Mouse (Mus musculus) G1E (cell line): ENCODE measurements at regions not wholly inside any gene's neighbourhood (a gene's known extent, or its start where the extent isn't known, plus 50 kb on each side); places are given as distances from the start of the nearest gene placed in this dataset.

Experiments
- ATAC-seq: 2 replicates; pipeline ENCODE4 v1.8.0; 2016; ENCODE audit warnings: mild to moderate bottlenecking; ENCODE audit not compliant: insufficient number of reproducible peaks, poor library complexity, low FRiP score, severe bottlenecking; ENCODE audit errors: extremely low read depth
- DNase-seq: peaks from one replicate; pipeline ENCODE4 v3.0.0; 2012; ENCODE audit warnings: low spot score
- H3K27me3 ChIP-seq: 2 replicates; pipeline ENCODE4 v1.6.1; 2012; ENCODE audit warnings: mild to moderate bottlenecking, low read length, inconsistent platforms; ENCODE audit not compliant: insufficient read depth
- H3K36me3 ChIP-seq: replicated peaks from 2 replicates; pipeline ENCODE3; 2012; ENCODE audit warnings: mild to moderate bottlenecking, inconsistent platforms
- H3K4me1 ChIP-seq: 2 replicates; pipeline ENCODE4 v1.6.1; 2012; ENCODE audit warnings: low read depth, low read length, inconsistent platforms, mixed read lengths; ENCODE audit not compliant: insufficient read depth
- H3K4me3 ChIP-seq: 2 replicates; pipeline ENCODE4 v1.5.1; 2012; ENCODE audit warnings: low read depth, mild to moderate bottlenecking, inconsistent platforms, low read length, moderate library complexity, mixed read lengths
- H3K9me3 ChIP-seq: replicated peaks from 2 replicates; pipeline ENCODE4 v1.6.1; 2012; ENCODE audit warnings: inconsistent platforms
- CTCF ChIP-seq: IDR thresholded peaks from 2 replicates; pipeline ENCODE4 v1.5.1; 2012; ENCODE audit warnings: low read depth, low read length, inconsistent platforms, mixed read lengths
- GATA1 ChIP-seq: IDR thresholded peaks from 2 replicates; pipeline ENCODE4 v1.6.1; 2012; ENCODE audit warnings: borderline replicate concordance, low read length, inconsistent platforms, mixed read lengths
- GATA2 ChIP-seq: IDR thresholded peaks from 2 replicates; pipeline ENCODE4 v1.6.1; 2012; ENCODE audit warnings: low read depth, low read length, inconsistent platforms, borderline replicate concordance
- POLR2AphosphoS5 ChIP-seq: IDR thresholded peaks from 2 replicates; pipeline ENCODE4 v1.6.1; 2012; ENCODE audit warnings: low read depth, low read length, inconsistent platforms; ENCODE audit not compliant: insufficient replicate concordance
- TAL1 ChIP-seq: conservative IDR thresholded peaks from 2 replicates; pipeline ENCODE4 v1.6.1; 2012; ENCODE audit warnings: low read depth, low read length, inconsistent platforms, mixed read lengths

DNA sequence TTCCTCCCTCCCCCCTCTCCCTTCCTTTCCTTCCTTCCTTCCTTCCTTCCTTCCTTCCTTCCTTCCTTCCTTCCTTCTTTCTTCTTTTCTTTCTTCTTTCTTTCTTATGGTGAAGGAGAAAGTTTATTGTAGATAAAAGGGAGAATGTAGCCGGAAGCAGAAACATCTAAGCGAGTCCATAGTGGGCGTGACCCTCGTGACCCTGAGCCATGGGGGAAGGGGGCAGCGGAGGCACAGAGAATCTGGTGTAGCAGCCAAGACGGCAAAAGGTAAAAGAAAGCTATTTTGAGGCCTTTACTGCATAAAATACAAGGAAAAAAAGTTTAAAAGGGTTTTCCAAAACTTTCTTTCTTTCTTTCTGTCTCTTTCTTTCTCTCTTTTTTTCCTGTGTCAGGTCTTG, 93.5 kb upstream of the Fbxo11 start:
- ATAC-seq (no peak), DNase-seq (no peak)
- Histone ChIP-seq H3K4me3 (no peak overlapping the region), H3K36me3 (no peaks in the 10 kb centered on the region), H3K27me3 (no peaks in the 10 kb centered on the region), H3K9me3 (no peaks in the 10 kb centered on the region), H3K4me1 (no peaks in the 10 kb centered on the region)
- TF ChIP-seq CTCF (no peak), POLR2AphosphoS5 (no peak), TAL1 (no peak), GATA1 (no peak), GATA2 (no peak)

DNA sequence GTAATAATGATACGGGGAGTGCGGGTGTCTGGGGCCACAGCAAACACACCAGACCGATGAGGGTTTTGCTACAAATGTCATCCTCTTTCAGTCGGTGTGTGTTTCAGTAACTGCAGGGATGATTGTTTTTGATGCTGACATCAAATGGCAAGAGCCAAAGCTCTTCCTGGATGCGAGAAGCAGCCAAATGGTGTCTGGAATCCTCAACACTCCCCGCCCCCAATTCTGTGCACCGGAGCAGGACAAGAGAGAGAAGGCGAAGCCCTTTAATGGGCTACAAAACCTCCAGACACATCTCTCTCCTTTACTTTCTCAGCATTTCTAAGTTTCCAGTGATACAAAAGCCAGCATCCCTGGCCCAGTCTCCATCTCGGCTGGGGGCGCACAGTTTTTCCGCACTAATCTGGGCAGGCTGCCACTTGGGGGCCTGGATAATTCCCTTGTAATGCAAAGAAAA, 94.1 kb upstream of the Fbxo11 start:
- H3K4me1 ChIP-seq, result no peaks in the 10 kb centered on the region
- H3K9me3 ChIP-seq, result no peaks in the 10 kb centered on the region
- TF ChIP-seq POLR2AphosphoS5, result no peak
- no peak for TF ChIP-seq CTCF
- TF ChIP-seq GATA1, result no peak
- TF ChIP-seq TAL1, result no peak
- no peak for TF ChIP-seq GATA2
- H3K27me3 ChIP-seq, result no peaks in the 10 kb centered on the region
- H3K36me3 ChIP-seq, result no peaks in the 10 kb centered on the region
- no peak for ATAC-seq
- DNase-seq, result no peak
- H3K4me3 ChIP-seq, result no peak overlapping the region

DNA sequence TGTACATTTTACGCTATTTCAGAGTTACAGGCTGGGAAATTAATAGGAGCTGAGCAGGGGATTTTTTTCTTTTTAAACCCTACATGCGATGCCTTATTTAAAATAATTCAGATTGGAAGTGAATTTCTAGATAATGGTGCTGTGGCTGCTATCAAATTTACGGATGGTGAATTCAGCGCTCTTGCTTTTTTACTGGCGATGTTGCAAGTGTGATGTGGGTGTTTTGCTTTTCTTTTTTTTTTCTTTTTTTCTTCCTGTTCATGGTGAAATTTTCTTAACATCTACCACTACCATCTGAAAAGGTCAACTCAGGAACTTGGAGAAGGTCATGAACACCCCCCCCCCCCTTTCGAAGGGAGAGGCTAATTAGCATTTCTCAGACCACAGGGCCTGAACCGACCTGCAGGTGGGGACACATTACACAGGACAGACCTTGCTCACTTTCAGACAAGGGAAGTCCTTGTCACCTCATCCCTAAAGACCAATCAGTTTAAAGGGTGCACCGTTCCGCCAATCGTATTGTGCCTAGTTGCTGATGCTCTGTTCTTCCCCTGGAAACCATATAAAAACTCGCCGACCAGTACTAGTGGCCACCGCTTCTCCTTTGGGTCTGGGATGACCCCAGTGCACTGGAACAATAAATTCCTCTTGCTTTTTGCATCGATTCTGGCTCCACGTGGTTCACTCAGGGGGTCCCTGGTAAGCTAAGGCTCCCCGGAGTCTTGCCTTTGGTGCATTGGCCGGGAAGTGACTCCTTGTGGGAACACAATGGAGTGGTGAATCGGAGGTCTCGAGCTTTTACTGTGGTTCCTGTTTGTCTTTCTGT, 95.0 kb upstream of the Fbxo11 start:
- ATAC-seq (no peak), DNase-seq (no peak)
- TF ChIP-seq GATA1, result no peak
- TF ChIP-seq GATA2, result no peak
- no peak for TF ChIP-seq TAL1
- no peak for TF ChIP-seq POLR2AphosphoS5
- TF ChIP-seq CTCF, result no peak
- Histone ChIP-seq H3K4me1 (no peaks in the 10 kb centered on the region), H3K9me3 (no peaks in the 10 kb centered on the region), H3K4me3 (no peak overlapping the region), H3K27me3 (no peaks in the 10 kb centered on the region), H3K36me3 (no peaks in the 10 kb centered on the region)

DNA sequence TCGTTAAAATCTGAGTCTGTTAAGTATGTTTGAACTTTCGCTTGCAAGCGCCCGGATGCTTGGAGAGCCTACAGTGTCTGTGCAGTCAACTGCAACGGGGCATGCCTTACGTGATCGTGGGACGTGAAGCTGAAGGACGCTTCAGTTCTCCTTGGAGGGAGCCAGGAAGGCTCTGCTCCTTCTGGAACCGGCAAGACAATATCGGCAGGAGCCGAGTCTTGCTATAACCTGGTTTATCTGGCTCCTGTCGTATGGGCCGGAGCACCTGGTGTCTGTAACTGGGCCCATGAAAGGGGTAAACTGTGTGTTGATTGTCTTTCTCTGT, 95.5 kb upstream of the Fbxo11 start:
- no peaks in the 10 kb centered on the region for H3K9me3 ChIP-seq
- no peak for ATAC-seq
- H3K36me3 ChIP-seq, result no peaks in the 10 kb centered on the region
- TF ChIP-seq GATA2, result no peak
- no peak for TF ChIP-seq POLR2AphosphoS5
- no peak for TF ChIP-seq TAL1
- no peak for TF ChIP-seq GATA1
- no peak for TF ChIP-seq CTCF
- H3K27me3 ChIP-seq, result no peaks in the 10 kb centered on the region
- no peak overlapping the region for H3K4me3 ChIP-seq
- no peaks in the 10 kb centered on the region for H3K4me1 ChIP-seq
- no peak for DNase-seq

DNA sequence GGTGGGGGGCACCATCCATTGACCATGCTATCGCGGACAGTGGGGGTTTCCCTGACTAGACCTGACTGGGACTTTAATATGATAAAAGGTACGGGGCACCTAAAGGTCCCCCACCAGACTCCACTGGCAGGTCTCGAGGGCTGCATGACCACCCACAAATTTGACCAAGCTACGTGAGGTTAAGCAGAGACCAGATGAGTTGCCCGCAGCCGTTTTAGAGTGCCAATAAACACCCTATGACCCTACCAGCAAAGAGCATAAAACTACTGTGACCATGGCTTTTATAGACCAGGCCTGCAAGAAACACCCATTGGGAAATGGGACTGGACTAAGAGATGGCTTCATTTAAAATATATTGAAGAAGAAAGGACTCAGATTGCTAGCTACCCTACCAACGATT, 96.7 kb upstream of the Fbxo11 start:
- Histone ChIP-seq H3K36me3 (no peaks in the 10 kb centered on the region), H3K27me3 (no peaks in the 10 kb centered on the region), H3K4me1 (no peaks in the 10 kb centered on the region), H3K9me3 (peaks cover 3% of the 10 kb centered on the region), H3K4me3 (no peak overlapping the region)
- TF ChIP-seq TAL1 (no peak), POLR2AphosphoS5 (no peak), CTCF (no peak), GATA2 (no peak), GATA1 (no peak)
- DNase-seq (no peak), ATAC-seq (no peak)

DNA sequence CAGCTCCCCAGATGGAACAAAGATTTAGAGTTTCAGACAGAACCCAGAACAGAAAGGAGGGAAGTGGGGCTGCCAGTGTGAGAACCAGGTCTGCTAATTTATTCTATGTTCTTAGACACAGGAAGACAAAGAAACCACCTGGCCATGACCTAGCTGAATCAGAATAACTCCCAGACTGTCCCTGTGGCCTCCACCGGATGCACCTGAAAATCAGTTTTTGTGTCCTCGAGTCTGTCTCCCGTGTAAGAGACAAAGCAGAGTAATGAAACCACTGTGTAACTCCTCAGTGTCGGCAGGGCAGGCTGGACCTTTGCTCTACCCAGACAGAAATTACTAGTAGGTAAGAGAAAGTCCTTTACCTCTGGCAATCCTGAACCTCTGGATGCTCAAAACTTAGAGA, 99.7 kb upstream of the Fbxo11 start:
- Histone ChIP-seq H3K9me3 (peaks cover 3% of the 10 kb centered on the region), H3K27me3 (no peaks in the 10 kb centered on the region), H3K4me3 (no peak overlapping the region), H3K4me1 (no peaks in the 10 kb centered on the region), H3K36me3 (no peaks in the 10 kb centered on the region)
- ATAC-seq, result no peak
- TF ChIP-seq POLR2AphosphoS5, result no peak
- no peak for TF ChIP-seq GATA1
- no peak for TF ChIP-seq GATA2
- no peak for TF ChIP-seq TAL1
- TF ChIP-seq CTCF, result no peak
- no peak for DNase-seq

DNA sequence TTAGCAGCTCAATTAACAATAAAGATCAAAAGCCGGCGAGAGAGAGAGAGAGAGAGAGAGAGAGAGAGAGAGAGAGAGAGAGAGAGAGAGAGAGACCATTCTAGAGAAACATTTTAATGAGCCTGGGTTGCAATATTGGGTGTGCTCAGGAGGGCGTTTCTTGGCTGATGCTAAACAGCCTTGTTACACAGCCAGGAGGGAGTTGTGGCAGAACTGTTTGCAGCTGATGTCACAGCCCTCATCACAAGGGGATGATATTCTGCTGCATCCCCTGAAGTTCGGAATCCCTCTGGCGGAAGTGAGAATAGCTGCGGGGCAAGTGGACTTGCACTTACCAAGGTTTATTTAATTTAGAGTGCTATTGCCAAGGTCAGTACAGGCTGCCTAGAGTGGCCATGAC, 100.7 kb upstream of the Fbxo11 start:
- no peak for DNase-seq
- Histone ChIP-seq H3K4me3 (no peak overlapping the region), H3K9me3 (peaks cover 3% of the 10 kb centered on the region), H3K4me1 (no peaks in the 10 kb centered on the region), H3K27me3 (no peaks in the 10 kb centered on the region), H3K36me3 (no peaks in the 10 kb centered on the region)
- ATAC-seq, result no peak
- TF ChIP-seq POLR2AphosphoS5 (no peak), GATA1 (no peak)
